Mouse (Mus musculus): ENCODE measurements at regions not wholly inside any gene's neighbourhood (a gene's known extent, or its start where the extent isn't known, plus 50 kb on each side); places are given as distances from the start of the nearest gene placed in this dataset.

GRCm38 (mm10) chr2:117710173-117710813 is 367.5 kb upstream of the Rasgrp1 start:
- TF ChIP-seq GATA4 (IDR thresholded peaks at IDR 0.05; ENCODE audit: insufficient replicate concordance, low read length): no peak

GRCm38 (mm10) chr2:117724066-117724465 is 381.3 kb upstream of the Rasgrp1 start:
- no peak for TF ChIP-seq GATA4 (IDR thresholded peaks at IDR 0.05; ENCODE audit: insufficient replicate concordance, low read length)

GRCm38 (mm10) chr2:117731253-117731652 is 380.4 kb upstream of the Thbs1 start:
- no peak for TF ChIP-seq GATA4 (IDR thresholded peaks at IDR 0.05; ENCODE audit: insufficient replicate concordance, low read length)

GRCm38 (mm10) chr2:117742413-117742812 is 369.3 kb upstream of the Thbs1 start:
- TF ChIP-seq GATA4 (IDR thresholded peaks at IDR 0.05; ENCODE audit: insufficient replicate concordance, low read length): no peak

GRCm38 (mm10) chr2:117743901-117744300 is 367.8 kb upstream of the Thbs1 start:
- TF ChIP-seq GATA4 (IDR thresholded peaks at IDR 0.05; ENCODE audit: insufficient replicate concordance, low read length): no peak

- TF ChIP-seq GATA4 (IDR thresholded peaks at IDR 0.05; ENCODE audit: insufficient replicate concordance, low read length): no peak
Measured at GRCm38 (mm10) chr2:117745767-117746166, 365.9 kb upstream of the Thbs1 start.

- TF ChIP-seq GATA4 (IDR thresholded peaks at IDR 0.05; ENCODE audit: insufficient replicate concordance, low read length): no peak
Measured at GRCm38 (mm10) chr2:117747136-117747535, 364.5 kb upstream of the Thbs1 start.

GRCm38 (mm10) chr2:117748892-117749291 is 362.8 kb upstream of the Thbs1 start:
- no peak for TF ChIP-seq GATA4 (IDR thresholded peaks at IDR 0.05; ENCODE audit: insufficient replicate concordance, low read length)

- TF ChIP-seq GATA4 (IDR thresholded peaks at IDR 0.05; ENCODE audit: insufficient replicate concordance, low read length): no peak
Measured at GRCm38 (mm10) chr2:117759491-117760013, 352.1 kb upstream of the Thbs1 start.

- no peak for TF ChIP-seq GATA4 (IDR thresholded peaks at IDR 0.05; ENCODE audit: insufficient replicate concordance, low read length)
Measured at GRCm38 (mm10) chr2:117763631-117764030, 348.0 kb upstream of the Thbs1 start.

- no peak for TF ChIP-seq GATA4 (IDR thresholded peaks at IDR 0.05; ENCODE audit: insufficient replicate concordance, low read length)
Measured at GRCm38 (mm10) chr2:117765572-117765971, 346.1 kb upstream of the Thbs1 start.

- TF ChIP-seq GATA4 (IDR thresholded peaks at IDR 0.05; ENCODE audit: insufficient replicate concordance, low read length): no peak
Measured at GRCm38 (mm10) chr2:117766450-117766849, 345.2 kb upstream of the Thbs1 start.

- no peak for TF ChIP-seq GATA4 (IDR thresholded peaks at IDR 0.05; ENCODE audit: insufficient replicate concordance, low read length)
Measured at GRCm38 (mm10) chr2:117769402-117770114, 342.1 kb upstream of the Thbs1 start.

GRCm38 (mm10) chr2:117770115-117770485 is 341.6 kb upstream of the Thbs1 start:
- no peak for TF ChIP-seq GATA4 (IDR thresholded peaks at IDR 0.05; ENCODE audit: insufficient replicate concordance, low read length)

GRCm38 (mm10) chr2:117780287-117780686 is 331.4 kb upstream of the Thbs1 start:
- TF ChIP-seq GATA4 (IDR thresholded peaks at IDR 0.05; ENCODE audit: insufficient replicate concordance, low read length): no peak

- no peak for TF ChIP-seq GATA4 (IDR thresholded peaks at IDR 0.05; ENCODE audit: insufficient replicate concordance, low read length)
Measured at GRCm38 (mm10) chr2:117780816-117781215, 330.9 kb upstream of the Thbs1 start.
